Mouse (Mus musculus): Measurements from ENCODE around the gene Cracr2a.

- TF ChIP-seq GATA1 (IDR thresholded peaks at IDR 0.05; ENCODE audit: low read length) (no peak), TAL1 (IDR thresholded peaks at IDR 0.05; ENCODE audit: low read length) (no peak)
Observed at GRCm38 (mm10) chr6:127659966-127660365, 98.8 kb downstream of the Cracr2a start.

Measured in erythroblast, embryonic 14.5 days (primary cell).